ENCODE assay signal across 8 mouse cellular contexts in genomic region chr13:51847979-51848480, GRCm38 (mm10). TPM values are rescaled to one million over a fixed set of nuclear protein-coding genes. Genes with fewer than 3 reads are reported as not detected.
A peak's percentile ranks its signal among the peaks of the same experiment; 100 is the strongest.
DNase-seq lines count a peak whose midpoint lies in the region; ATAC-seq lines count a peak whose summit lies in the region.

No protein-coding gene starts in this region.

- H3K27ac ChIP-seq in heart, embryonic 12.5 days (ENCODE audit: poor library complexity, severe bottlenecking) = peak overlapping the region; percentile 98
- H3K27ac ChIP-seq in liver, embryonic 12.5 days = peak overlapping the region; percentile 97
- H3K27ac ChIP-seq in stomach, embryonic 14.5 days (ENCODE audit: low read length) = peak overlapping the region; percentile 79

- peaks cover 75% of the 10 kb centered on the region for H3K4me1 ChIP-seq in erythroblast, embryonic 14.5 days (ENCODE audit: control insufficient read depth)
- peaks cover 47% of the 10 kb centered on the region for H3K4me1 ChIP-seq in heart, embryonic 12.5 days (replicated peaks)
- H3K4me1 ChIP-seq in liver, embryonic 12.5 days = peaks cover 81% of the 10 kb centered on the region
- peaks cover 25% of the 10 kb centered on the region for H3K4me1 ChIP-seq in stomach, embryonic 14.5 days (ENCODE audit: control insufficient read depth, insufficient read depth, low read length)

- DNase-seq in B cell, adult 2 months = peak; percentile 65 to 67
- DNase-seq in brain, adult 2 months (ENCODE audit: low read depth, low spot score) = peak; percentile 92
- peak; percentile 88 for DNase-seq in kidney, postnatal 10 days
- peak; percentile 34 to 57 for DNase-seq in natural killer cell, adult 2 months (ENCODE audit: low spot score in 2 of 2)

- no peaks in the 10 kb centered on the region for H3K9me3 ChIP-seq in erythroblast, embryonic 14.5 days (ENCODE audit: control insufficient read depth, low read length)
- H3K9me3 ChIP-seq in heart, embryonic 12.5 days (replicated peaks) = no peaks in the 10 kb centered on the region
- no peaks in the 10 kb centered on the region for H3K9me3 ChIP-seq in liver, embryonic 12.5 days (replicated peaks)
- H3K9me3 ChIP-seq in stomach, embryonic 14.5 days (ENCODE audit: control insufficient read depth, low read depth, low read length) = no peaks in the 10 kb centered on the region

- peaks cover 12% of the 10 kb centered on the region for H3K27me3 ChIP-seq in erythroblast, embryonic 14.5 days (ENCODE audit: control insufficient read depth)
- H3K27me3 ChIP-seq in heart, embryonic 12.5 days (replicated peaks) = peaks cover 4% of the 10 kb centered on the region; the same call in 1 of the 2 replicates
- peaks cover 13% of the 10 kb centered on the region for H3K27me3 ChIP-seq in liver, embryonic 12.5 days (replicated peaks)
- no peaks in the 10 kb centered on the region for H3K27me3 ChIP-seq in stomach, embryonic 14.5 days (ENCODE audit: control insufficient read depth, insufficient read depth, low read length)

- peak overlapping the region; percentile 88 for H3K4me2 ChIP-seq in heart, embryonic 12.5 days
- H3K4me2 ChIP-seq in liver, embryonic 12.5 days = peak overlapping the region; percentile 99
- H3K4me2 ChIP-seq in stomach, embryonic 14.5 days (replicated peaks; ENCODE audit: low read depth, low read length) = peak overlapping the region; percentile 97

- under 1% methylated on average over 31 of the region's 31 CpGs for WGBS in heart, embryonic 12.5 days
- WGBS in liver, embryonic 12.5 days (ENCODE audit: insufficient replicate concordance) = 1% methylated on average over 31 of the region's 31 CpGs
- WGBS in stomach, embryonic 14.5 days = under 1% methylated on average over 31 of the region's 31 CpGs

- peak overlapping the region; percentile 88 for H3K9ac ChIP-seq in heart, embryonic 12.5 days
- peak overlapping the region; percentile 89 for H3K9ac ChIP-seq in liver, embryonic 12.5 days
- H3K9ac ChIP-seq in stomach, embryonic 14.5 days (replicated peaks; ENCODE audit: low read depth, low read length) = peak overlapping the region; percentile 65; the same call in 1 of the 2 replicates

- H3K36me3 ChIP-seq in erythroblast, embryonic 14.5 days (ENCODE audit: control insufficient read depth) = peaks cover 8% of the 10 kb centered on the region
- H3K36me3 ChIP-seq in heart, embryonic 12.5 days = no peaks in the 10 kb centered on the region
- no peaks in the 10 kb centered on the region for H3K36me3 ChIP-seq in liver, embryonic 12.5 days
- no peaks in the 10 kb centered on the region for H3K36me3 ChIP-seq in stomach, embryonic 14.5 days (ENCODE audit: control insufficient read depth, insufficient read depth, low read length)

- 0 out of 2 replicates have a peak, but pooled peaks have one; percentile 33 for ATAC-seq in heart, embryonic 12.5 days (ENCODE audit: insufficient number of reproducible peaks, low FRiP score)
- ATAC-seq in liver, embryonic 12.5 days = peak; percentile 40
- ATAC-seq in stomach, embryonic 14.5 days (ENCODE audit: insufficient number of reproducible peaks, insufficient read depth, low FRiP score, low read depth) = no peak

- peak overlapping the region; percentile 93 for H3K4me3 ChIP-seq in erythroblast, embryonic 14.5 days (replicated peaks)
- H3K4me3 ChIP-seq in heart, embryonic 12.5 days = peak overlapping the region; percentile 84
- peak overlapping the region; percentile 83 for H3K4me3 ChIP-seq in liver, embryonic 12.5 days
- H3K4me3 ChIP-seq in stomach, embryonic 14.5 days (ENCODE audit: low read depth, low read length) = peak overlapping the region; percentile 59

RNA-seq across cellular contexts. Expression of gene Gadd45g, which starts 1.6 kb away (rescaled TPM):
- 9.6 and 11.5 TPM in 2 replicates for polyA plus RNA-seq in erythroblast, embryonic 14.5 days (2012)
- polyA plus RNA-seq in heart, embryonic 12.5 days (2016; fragmentation: Nextera tagmentation; extraction: Ambion mirVana) = 58.9 and 64.4 TPM in 2 replicates
- polyA plus RNA-seq in liver, embryonic 12.5 days (2016; fragmentation: Nextera tagmentation; extraction: Ambion mirVana) = 22.2 and 23.3 TPM in 2 replicates
- polyA plus RNA-seq in stomach, embryonic 14.5 days (2014; fragmentation: Nextera tagmentation; extraction: Ambion mirVana) = 22.9 and 26.4 TPM in 2 replicates

RNA-seq across cellular contexts. Expression of gene Sema4d, which starts 54.5 kb away (rescaled TPM):
- 0.56 and 0.76 TPM in 2 replicates for polyA plus RNA-seq in erythroblast, embryonic 14.5 days (2012)
- polyA plus RNA-seq in heart, embryonic 12.5 days (2016; fragmentation: Nextera tagmentation; extraction: Ambion mirVana) = 17.3 and 17.4 TPM in 2 replicates
- polyA plus RNA-seq in liver, embryonic 12.5 days (2016; fragmentation: Nextera tagmentation; extraction: Ambion mirVana) = 10.8 TPM in 2 replicates
- polyA plus RNA-seq in stomach, embryonic 14.5 days (2014; fragmentation: Nextera tagmentation; extraction: Ambion mirVana) = 9.0 and 10.2 TPM in 2 replicates
